Mouse (Mus musculus): ENCODE data around the gene Fosl2.
"Not testable (repeated sequence)": the region's sequence is repeated elsewhere in the genome, so short reads cannot be mapped to it uniquely, and the experiment has no call there.

Gene Fosl2

DNA sequence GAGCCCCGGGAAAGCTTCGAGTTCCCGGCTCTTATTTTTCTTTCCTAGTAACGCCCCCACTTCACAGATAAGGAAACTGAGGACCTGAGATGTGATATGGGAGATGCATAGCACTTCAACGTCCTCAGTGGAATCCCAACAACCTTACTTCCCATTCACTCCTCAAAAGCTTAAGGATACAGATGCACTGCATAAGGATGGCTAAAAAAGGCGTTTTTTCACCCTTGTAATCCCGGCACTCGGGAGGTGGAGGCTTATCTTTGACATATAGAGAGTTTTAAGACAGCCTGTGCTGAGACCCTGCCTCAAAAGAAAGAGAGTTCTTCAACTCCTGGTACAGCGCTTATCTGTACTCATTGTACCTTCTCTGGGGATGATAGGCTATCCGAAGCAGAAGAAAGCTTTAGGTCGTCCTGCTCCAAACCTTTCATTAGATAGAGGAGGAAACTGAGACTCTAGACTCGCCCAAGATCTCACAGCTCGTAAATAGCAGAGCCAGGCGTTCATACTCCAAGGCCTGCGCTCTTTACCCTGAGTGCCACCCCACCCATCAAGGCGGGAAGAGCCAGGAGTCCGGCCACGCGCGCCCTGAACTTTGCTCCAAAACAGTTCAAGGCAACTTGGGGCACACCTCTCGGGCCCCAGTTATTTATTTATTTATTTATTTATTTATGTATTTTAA lies 1.4 kb upstream of the Fosl2 start:
- peak; percentile 52 for DNase-seq (ENCODE audit: low read depth)

DNA sequence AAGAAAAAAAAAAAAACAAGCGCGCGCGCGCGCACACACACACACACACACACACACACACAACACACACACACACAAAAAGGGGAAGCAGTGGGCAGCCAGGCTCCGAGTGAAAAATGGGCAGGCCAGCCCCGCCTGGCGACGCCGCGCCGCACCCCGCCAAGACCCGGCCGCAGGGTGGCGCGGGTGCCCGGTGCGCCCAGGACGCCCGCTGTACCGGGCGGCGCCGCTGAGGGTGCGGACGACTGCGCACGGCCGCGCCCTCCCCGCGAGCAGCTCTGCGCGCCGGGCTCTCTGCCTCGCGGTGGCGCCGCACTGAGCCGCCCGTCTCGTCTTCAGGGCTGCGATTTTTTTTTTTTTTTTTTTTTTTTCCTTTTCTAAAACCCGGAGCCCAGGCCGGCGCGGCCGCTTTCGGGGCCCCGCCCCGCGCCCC lies 682 bp upstream of the Fosl2 start:
- no peak for DNase-seq (ENCODE audit: low read depth)

DNA sequence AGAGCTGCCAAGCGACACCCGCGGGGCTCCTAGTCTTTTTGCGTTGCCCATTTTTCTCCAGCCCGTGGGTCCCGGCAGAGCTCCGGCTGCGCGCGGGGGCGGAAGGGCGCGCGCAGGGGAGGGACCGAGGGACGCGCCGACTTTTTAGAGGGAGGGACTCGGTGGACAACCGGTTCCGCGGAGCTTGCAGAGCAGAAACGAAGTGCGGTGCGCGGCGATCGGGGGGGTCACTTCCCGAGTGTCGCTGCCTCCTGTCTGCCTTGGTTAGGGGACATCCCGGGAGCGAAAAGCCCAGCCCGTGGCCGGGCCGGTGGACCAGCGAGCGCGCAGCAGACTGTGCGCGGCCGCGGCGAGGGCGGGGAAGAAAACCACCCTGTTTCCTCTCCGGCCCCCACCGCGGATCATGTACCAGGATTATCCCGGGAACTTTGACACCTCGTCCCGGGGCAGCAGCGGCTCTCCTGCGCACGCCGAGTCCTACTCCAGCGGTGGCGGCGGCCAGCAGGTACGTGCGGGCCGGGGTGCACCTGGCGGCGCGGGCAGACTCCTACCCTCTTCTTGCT lies 781 bp downstream of the Fosl2 start:
- peak; percentile 73 for DNase-seq (ENCODE audit: low read depth)

DNA sequence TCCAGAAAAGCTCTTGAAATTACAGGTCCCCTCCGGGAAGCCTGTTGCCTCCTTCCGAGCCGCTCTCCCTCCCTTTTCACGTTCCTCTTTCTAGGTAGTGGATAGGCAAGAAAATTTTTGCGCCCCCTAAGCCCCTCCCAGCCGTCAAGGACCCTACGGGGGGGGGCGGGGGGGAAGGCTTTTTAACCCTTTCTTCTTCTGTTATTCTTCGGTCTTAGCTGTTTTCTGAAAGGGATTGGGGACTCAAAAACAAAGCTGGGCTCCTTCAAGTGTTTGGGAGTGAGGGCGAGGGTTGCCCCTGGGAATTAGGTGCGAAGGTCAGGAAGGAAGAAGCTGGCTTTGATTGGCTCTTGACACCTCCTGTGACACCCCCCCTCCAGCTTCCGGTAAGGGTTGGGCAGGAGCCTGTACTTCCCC lies 1.5 kb downstream of the Fosl2 start:
- peak; percentile 40 for DNase-seq (ENCODE audit: low read depth)

DNA sequence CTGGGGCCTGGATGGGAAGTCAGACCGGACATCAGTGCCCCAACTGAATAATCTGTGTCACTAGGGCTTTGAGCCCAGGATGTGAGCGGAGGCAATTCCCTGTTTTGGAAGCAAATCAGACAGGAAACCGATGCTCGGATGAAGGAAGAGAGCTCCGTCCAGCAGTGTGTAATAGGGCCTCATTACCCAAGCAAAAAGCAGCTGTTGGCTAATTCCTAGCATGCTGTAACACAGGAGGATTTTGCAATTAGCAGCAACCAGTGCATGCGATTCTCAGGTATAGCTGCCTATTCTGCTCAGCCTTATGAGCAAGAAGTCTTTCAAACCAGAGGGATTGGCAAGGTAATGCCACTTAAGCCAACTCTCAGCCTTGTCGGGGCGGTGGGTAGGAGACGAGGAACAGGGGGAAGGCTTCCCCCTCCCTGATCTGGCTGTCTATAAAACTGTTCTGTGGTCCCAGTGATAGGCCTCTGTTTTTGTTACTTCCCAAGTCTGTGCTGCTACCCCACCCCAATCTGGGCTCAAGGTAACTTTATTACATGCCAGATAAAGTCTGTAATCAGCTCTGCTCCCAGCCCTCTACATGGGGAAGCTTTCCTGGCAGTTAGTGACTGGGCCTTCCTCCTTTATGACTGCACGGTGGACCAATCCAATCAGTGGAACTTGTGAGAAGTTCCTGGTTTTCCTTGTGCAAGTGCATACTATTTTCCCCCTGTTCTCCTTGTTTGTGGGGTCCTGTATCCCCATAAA lies 3.0 kb downstream of the Fosl2 start:
- peak; percentile 40 for DNase-seq (ENCODE audit: low read depth)

DNA sequence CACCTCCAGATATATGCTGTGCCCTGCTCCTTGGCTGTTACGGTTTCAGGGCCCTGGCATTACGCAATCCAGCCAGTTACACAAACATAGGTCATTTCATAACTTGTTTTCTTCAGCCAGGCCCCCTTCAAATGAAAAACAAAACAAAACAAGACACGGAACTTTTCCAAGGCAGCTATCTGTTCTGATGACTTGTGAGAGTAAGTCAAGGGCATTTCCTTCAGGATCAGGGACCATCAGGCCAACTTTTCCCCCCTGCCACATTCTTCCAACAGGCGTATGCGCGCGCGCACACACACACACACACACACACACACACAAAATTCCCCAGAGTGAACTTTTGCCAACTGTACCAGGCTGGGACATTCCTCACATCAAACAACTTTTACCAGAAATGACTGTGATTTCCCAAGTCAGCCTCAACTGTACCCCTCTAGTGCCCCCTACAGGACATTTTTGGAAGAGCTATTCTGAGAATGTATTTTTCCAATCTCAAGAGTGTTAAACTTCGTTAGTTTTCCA lies 4.0 kb downstream of the Fosl2 start:
- peak; percentile 89 for DNase-seq (ENCODE audit: low read depth)

DNA sequence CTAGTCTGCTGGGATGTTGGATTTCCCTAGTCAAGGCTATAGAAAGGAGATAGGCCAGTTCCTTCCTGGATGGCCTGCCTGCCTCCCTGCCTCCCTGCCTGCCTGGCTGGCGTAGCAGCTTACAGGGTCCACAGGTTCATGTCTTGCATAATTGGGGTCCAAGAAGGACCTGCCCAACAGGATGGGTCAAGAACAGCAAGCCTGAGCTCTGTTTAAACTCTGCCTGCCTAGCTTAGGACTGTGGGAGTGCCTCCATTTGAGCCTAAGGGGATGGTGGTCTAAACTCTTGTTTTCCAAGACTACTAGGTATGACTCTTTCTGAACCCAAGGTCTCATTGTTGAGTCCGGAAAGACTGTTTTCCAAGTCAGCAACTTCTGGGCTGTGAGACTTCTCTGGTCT lies 6.3 kb downstream of the Fosl2 start:
- no peak for DNase-seq (ENCODE audit: low read depth)

DNA sequence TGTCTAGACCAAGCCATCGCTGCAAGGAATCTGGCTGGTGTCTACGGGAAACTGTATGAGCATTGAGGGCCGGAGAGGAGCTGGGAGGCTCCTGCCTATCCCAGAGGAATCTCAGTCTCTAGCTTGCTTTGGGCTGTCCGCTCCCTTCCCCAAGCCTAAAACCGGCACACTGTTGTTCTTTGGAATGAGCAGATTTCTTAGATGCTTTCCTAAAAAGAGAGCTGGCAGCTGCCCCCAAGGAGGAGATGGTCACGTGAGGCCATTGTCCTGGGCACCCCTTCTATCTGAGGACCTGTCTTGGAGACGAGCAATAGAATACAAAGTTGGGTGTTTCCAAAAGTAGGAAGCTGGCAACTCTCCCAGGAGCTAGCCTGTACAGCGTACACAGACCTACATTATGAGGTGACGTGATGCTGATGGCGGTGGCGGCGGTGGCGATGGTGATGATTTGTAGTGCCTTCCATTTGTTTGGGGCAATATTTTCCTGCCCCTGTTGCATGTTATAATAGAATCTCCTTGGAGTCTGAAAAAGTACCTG lies 7.9 kb downstream of the Fosl2 start:
- DNase-seq (ENCODE audit: low read depth) = no peak

DNA sequence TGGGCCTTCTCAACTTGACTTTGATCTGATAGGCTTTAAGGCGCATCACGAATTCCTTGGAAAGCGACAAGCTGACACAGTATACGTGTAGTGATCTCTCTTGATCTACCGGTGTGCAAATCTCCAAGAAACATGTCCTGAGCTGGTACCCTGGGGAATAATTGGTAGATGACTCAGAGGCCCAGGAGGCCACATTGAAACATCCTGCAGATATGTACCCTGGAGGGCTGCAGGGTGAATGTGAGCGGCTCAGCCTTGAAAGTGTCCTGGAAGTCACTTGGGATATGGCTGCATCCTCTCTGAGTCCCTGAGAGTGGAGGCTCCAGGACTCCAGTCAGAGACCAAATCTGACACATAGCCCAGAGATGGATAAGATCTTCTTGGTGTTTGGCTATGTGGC lies 10.7 kb downstream of the Fosl2 start:
- no peak for DNase-seq (ENCODE audit: low read depth)

DNA sequence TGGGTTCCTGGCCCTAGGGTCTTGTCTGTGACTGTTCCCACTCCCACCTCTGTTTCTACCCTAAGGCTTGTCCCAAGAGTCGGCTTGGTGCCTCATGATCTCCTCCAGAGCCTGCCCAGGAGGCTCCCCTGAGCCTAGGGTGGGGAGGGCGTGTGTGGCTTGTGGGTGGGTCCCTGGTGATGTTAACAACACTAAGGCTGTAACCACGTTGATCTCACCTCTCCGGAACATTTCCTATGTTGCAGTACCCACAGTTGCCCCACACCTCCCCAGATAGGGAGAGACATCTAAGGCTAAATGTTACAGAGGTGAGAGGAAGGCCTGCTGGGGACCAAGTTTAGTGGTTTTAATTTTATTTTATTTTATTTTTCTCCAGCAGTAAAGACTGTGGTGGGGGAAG lies 13.0 kb downstream of the Fosl2 start:
- no peak for DNase-seq (ENCODE audit: low read depth)

DNA sequence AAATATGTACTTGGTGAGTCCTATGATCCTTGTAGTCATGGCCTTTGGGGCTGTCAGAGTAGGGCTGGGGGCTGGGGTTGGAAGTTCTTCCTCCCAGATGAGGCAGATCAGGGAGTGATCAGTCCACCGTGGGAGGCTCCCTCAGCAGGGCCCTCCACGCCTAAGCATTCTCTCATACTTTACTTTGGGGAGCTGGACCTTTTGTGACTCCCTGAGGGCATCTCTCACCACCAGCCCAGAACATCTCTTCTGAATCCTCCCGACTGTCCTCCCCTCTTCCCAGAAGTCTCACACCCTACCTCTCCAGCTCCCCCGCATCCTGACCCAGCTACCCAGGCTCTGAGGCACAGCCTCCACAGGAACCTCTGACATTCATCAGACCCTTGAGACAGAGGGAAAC lies 15.6 kb downstream of the Fosl2 start:
- no peak for DNase-seq (ENCODE audit: low read depth)

DNA sequence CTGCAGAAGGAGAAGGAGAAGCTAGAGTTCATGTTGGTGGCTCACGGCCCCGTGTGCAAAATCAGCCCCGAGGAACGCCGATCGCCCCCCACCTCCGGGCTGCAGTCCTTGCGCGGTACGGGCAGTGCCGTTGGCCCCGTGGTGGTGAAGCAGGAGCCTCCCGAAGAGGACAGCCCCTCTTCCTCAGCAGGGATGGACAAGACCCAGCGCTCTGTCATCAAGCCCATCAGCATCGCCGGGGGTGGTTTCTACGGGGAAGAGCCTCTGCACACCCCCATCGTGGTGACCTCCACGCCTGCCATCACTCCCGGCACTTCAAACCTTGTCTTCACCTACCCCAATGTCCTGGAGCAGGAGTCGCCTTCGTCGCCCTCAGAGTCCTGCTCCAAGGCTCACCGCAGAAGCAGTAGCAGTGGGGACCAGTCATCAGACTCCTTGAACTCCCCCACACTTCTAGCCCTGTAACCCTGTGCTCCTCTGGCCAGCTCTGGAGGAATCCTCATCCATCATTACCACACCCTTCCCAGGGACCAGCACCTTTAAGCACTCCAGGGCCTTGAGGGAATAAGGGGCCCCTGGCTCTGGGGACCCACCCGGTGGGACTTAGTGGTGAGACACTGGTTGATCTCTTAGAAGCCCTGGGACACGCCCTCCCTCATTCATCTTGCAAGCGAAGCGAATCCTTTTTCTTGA lies 17.3 kb downstream of the Fosl2 start:
- no peak for DNase-seq (ENCODE audit: low read depth)

DNA sequence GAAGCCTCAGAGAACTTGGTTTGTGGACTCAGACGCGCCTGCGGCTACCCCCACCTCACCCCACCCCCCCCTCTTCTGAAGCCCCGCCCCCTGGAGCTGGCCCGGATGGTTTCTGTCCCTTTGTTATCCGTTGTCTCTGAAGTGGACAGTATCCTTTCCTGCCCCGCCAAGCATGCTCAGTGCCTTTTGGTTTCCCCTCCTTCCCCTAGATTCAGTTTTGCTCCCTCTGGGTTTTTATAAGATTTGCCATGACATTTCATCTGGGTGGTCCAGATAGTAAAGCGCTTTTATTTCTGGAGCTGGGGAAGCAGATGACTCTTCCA lies 17.8 kb downstream of the Fosl2 start:
- no peak for DNase-seq (ENCODE audit: low read depth)

DNA sequence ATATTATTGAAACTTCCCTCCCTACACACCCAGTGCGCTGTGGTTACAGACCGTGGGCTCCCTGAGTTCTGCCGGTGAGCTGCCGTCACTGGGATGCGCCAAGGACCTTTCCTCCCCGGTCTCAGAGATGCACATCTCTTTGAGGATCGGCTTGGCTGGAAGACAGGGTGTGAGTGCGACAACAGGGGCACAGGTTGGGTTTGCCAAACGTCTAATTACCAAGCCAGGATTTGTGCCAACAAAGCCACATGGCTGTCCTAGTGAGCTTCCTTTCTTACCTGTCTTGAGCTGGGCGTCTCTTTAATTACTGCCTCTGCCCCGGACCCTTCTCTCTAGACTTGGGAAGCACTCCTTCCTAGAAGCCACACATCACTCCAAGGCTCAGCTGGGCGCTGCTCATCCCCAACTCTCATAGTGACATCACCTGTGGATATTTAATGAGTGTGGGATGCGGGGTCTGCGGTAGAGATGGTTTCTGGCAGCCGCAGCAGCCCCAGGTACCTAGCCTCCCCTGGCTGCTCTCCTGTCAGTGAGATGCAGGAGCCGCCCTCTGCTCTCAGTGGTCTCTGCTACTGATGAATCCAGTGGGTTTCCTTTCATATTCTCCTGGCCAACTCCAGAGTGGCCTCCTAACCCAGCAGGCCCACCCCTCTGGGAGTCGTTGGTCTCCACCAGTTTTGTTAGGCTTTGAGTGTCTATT lies 18.3 kb downstream of the Fosl2 start:
- no peak for DNase-seq (ENCODE audit: low read depth)

DNA sequence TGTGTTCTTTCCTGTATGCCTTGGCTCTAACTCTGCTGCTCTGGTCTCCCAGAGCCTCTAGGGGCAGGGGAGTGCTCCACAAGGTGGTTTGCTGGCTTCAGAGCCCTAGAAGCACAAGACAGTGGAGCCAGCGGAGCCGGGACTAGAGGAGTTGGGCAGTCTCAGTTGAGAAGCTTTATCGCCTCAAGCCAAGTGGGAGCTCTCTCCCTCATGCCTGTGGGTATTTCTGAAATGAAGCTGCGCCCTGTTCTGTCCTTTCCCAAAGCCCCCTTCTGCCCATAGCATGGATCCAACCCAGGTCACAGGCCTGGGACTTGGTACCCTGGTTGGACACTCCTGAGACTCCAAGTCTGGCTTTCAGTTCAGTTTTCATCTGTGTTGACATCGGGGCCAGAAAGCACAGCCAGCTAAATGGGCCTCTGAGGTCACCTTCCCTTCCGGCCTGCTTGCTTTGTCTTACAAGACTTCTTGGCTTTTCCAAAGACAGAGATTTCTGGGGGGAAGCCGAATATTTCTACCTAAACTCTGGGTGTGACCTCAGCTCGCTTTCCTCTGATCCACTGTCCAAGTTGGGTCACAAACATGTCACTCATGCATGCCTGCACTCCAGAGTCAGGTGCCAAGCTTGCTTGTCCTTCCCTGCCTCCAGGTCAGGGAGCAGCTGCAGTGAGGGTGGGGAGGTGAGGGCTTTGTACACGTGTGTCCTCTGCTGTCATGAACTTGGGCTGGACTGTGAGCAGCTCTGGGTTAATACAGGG lies 19.5 kb downstream of the Fosl2 start:
- DNase-seq (ENCODE audit: low read depth) = no peak

DNA sequence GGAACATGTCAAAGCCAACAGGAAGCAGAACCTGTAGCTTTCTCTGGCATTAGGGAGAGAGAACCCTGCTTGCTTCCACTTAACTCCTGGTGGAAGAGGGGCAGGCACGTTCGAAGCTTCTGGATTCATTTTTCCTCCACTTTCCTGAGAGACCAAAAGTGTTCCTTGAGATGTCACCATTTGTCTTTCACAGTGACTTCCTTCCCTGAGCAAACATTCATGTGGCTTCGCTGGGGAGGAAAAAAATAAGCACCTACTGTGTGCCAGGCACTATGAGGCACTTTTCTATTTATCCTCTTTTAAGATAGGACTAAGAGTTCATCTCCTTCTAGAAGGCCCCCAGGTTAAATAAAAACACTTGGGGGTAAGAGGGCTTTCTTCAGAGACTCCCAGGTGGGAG lies 20.3 kb downstream of the Fosl2 start:
- no peak for DNase-seq (ENCODE audit: low read depth)

DNA sequence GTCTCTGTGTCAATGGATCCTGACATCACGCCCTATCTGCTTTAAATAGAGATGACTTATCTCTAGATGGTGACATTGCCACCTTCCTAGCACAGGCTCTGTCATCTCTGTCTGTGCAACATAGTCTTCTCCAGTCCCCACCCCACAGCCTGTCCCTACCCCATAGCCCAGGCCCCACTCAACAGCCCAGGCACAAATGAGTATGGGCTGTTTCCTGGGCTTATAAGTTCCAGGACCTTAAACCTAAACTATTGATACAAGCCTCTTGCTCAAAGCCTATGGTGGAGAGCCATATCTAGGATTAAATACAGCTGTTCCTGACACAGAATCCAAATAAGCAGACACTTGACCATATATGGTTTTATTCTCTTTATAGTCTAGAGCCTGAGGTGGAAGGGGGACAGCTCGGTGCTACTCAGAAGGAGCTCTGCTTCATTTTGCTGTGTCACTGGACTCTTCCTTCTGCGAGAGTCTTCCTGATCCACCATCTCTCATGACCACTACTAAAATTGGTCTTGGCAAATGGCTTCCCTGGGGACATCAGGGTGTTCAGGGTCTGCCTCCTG lies 28.0 kb downstream of the Fosl2 start:
- no peak for DNase-seq (ENCODE audit: low read depth)

DNA sequence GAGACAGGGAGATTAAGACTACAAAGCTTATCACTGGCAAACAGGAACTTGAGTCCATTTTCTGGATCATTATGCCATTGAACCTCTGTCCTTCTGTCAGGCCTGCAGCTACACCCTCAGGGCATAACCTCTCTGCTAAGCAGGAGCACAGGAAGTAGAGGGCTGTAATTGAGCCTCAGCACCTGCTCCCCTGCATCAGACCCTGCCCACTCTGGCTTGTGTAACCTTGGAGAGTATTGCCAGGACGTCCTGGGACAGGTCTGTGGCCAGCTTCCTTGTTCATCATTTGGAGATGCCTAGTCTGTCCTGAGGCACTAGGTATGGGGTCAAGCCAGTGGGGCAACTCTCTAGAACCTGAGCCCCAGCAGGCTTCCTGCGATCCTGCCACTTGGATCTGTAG lies 36.6 kb downstream of the Fosl2 start:
- DNase-seq (ENCODE audit: low read depth) = no peak

DNA sequence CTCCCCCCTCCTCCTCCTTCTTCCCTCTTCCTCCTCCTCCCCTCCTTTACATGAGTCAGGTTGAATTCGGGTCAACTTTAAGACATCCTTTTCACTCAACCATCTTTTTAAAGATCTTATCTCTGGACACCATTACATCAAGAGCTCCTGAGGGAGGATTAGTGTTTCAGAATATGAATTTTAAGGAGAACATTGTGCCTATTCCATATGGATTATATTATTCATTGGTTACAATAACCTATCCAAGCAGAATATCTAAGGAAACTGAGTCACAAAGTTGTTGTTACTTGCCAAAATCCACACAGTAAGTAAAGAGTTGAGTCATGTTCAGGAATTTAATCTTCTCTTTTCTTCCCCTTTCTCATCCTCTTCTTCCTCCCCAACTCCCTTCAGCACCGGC lies 41.2 kb downstream of the Fosl2 start:
- DNase-seq (ENCODE audit: low read depth) = no peak

DNA sequence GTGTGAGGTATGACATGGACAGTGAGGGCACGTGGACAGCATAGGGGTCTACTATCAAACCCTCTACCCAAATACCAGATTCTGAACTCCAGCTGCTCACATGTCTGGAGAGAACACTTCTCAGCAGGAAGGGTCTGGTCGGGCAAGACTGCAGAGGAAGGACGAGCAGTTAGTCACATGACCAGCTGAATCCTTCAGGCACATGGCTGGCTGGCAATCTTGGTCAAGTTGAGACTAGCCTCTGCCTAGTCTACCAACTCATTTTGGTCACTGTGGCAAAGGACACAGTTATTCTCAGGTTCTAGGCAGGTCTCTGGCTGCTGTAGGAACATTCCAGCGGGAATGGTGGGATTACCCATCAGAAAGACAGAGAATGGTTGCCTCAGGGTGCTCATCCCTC lies 42.1 kb downstream of the Fosl2 start:
- DNase-seq (ENCODE audit: low read depth) = no peak

DNA sequence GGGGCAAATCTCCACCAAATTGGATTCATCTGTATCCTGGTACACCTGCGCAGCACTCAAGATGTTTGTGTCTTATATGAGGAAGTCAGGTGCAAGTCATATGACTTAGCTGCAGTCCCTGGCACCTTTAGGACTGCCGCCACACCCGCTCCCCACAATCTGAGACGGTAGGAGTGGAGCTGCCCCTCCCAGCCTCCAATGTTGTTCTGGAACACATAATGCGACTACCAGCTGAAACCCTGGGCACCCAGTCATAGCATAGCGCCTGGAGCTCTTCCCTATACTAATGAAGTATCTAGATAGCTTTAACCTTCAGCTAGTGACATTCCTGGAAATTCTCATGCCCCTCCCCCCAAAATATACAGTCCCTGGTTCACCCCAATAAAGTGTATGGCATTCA lies 43.1 kb downstream of the Fosl2 start:
- not testable (repeated sequence) for DNase-seq (ENCODE audit: low read depth)
